10 mouse cellular contexts compared by ENCODE assay signal in the genomic region with DNA sequence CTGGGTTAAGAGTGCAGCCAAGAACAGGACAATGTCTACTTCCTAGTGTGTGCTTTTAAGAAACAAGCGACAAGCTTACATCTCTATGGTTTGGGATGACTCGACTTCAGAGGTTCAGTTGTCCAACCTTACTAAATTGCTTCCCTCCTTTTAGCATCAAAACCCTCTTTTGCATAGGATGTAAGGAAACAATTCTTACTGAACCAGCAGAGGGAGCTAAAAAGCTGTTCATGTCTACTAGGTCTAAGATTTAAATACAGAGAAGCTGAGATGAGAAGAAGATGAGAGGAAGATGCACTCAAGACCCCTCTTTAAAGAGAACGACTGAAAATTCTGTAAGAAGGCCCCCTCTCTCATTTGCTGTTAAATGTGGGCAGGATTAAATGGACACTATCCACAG. TPM values are rescaled to one million over a fixed set of nuclear protein-coding genes. Genes with fewer than 3 reads are reported as not detected.
DNase-seq lines count a peak whose midpoint lies in the region; ATAC-seq and TF ChIP-seq lines count a peak whose summit lies in the region.
"Had no signal": no experiment of that assay in that cellular context is flagged by ENCODE, and none has a peak within 500 bp of the region (broad histone marks: within the 10 kb centered on the region; RNA-seq: fewer than 3 reads in every experiment).

No protein-coding gene starts in this region.

- peak; percentile 22 for DNase-seq in kidney, postnatal 14 days
- DNase-seq in kidney, adult 11 months: no peak
- DNase-seq in CD4-positive, CD25-positive, alpha-beta regulatory T cell, adult 2 months (ENCODE audit: low read depth, low spot score): peak; percentile 72
- peak; percentile 69 for DNase-seq in MEL (ENCODE audit: low read depth, low spot score)
- DNase-seq in induced T-regulatory cell, adult 2 months (ENCODE audit: low read depth): peak; percentile 71
- DNase-seq in urinary bladder, adult 2 months (ENCODE audit: low spot score): no peak
- no peak for DNase-seq in kidney, adult 8-10 months

- TF ChIP-seq POLR2A in MEL (IDR thresholded peaks at IDR 0.05; ENCODE audit: control insufficient read depth in 1 of 2, insufficient read depth in 1 of 2, low read depth in 1 of 2, low read length in 2 of 2, poor library complexity in 1 of 2): no peak

- H3K4me1 ChIP-seq in MEL (ENCODE audit: control insufficient read depth in 1 of 2, insufficient read depth in 2 of 2, low read length in 2 of 2): no peaks in the 10 kb centered on the region
- H3K4me1 ChIP-seq: embryonic facial prominence, embryonic 13.5 days had no signal

- no peak overlapping the region for H3K27ac ChIP-seq in MEL (ENCODE audit: control insufficient read depth, low read depth, low read length)
- H3K27ac ChIP-seq: embryonic facial prominence, embryonic 13.5 days had no signal

- H3K36me3 ChIP-seq in MEL (ENCODE audit: control insufficient read depth in 1 of 2, insufficient read depth in 2 of 2, low read length in 2 of 2): peaks cover 0 to 5% of the 10 kb centered on the region in 2 experiments; a peak in 2 of 4 replicates

- no peaks in the 10 kb centered on the region for H3K79me2 ChIP-seq in MEL (ENCODE audit: control insufficient read depth, insufficient read depth, low read length, poor library complexity)

- H3K9ac ChIP-seq in MEL (ENCODE audit: control insufficient read depth, low read depth, low read length, poor library complexity, severe bottlenecking): no peak overlapping the region
- H3K9ac ChIP-seq: embryonic facial prominence, embryonic 13.5 days had no signal

- TF ChIP-seq EP300 in MEL (IDR thresholded peaks at IDR 0.05; ENCODE audit: low read depth in 1 of 2, low read length in 2 of 2): no peak

- H3K27me3 ChIP-seq in MEL (ENCODE audit: control insufficient read depth in 1 of 2, insufficient read depth in 2 of 2, low read length in 2 of 2): no peaks in the 10 kb centered on the region
- H3K27me3 ChIP-seq: embryonic facial prominence, embryonic 13.5 days had no signal

- TF ChIP-seq CTCF in MEL (IDR thresholded peaks at IDR 0.05 in 2 of 3, conservative IDR thresholded peaks at IDR 0.05 in 1 of 3; ENCODE audit: control insufficient read depth in 1 of 3, insufficient read depth in 1 of 3, low read depth in 2 of 3, low read length in 3 of 3, poor library complexity in 1 of 3, severe bottlenecking in 1 of 3): peak in 2 of 3 experiments; percentile 41 to 78; a peak in 4 of 6 replicates

- ATAC-seq in monocyte, adult 5-6 weeks (replicated peaks; ENCODE audit: insufficient number of reproducible peaks, low FRiP score, low TSS enrichment, poor library complexity, severe bottlenecking): no peak

- TF ChIP-seq RAD21 in MEL (IDR thresholded peaks at IDR 0.05; ENCODE audit: low read depth, low read length): peak; percentile 76

- H3K4me3 ChIP-seq in MEL (ENCODE audit: control insufficient read depth in 1 of 2, insufficient read depth in 1 of 2, low read depth in 2 of 2, low read length in 2 of 2): no peak overlapping the region
- H3K4me3 ChIP-seq: embryonic facial prominence, embryonic 13.5 days had no signal

- no peaks in the 10 kb centered on the region for H3K9me3 ChIP-seq in MEL (replicated peaks; ENCODE audit: insufficient read depth, low read length)
- H3K9me3 ChIP-seq: embryonic facial prominence, embryonic 13.5 days had no signal

TF ChIP-seq in MEL, 35 proteins besides CTCF, POLR2A, EP300 and RAD21:
- TF ChIP-seq USF2 (IDR thresholded peaks at IDR 0.05; ENCODE audit: borderline replicate concordance in 1 of 2, insufficient read depth in 1 of 2, low read depth in 1 of 2, low read length in 2 of 2) (no peak), SMC3 (IDR thresholded peaks at IDR 0.05; ENCODE audit: low read depth, low read length) (peak; percentile 89), MAFK (IDR thresholded peaks at IDR 0.05; ENCODE audit: borderline replicate concordance, low read depth, low read length) (no peak), ZC3H11A (IDR thresholded peaks at IDR 0.05; ENCODE audit: low read depth, low read length) (peak; percentile 66)
TF ChIP-seq in MEL: peak in this region for 2.

RNA-seq across cellular contexts. Expression of a gene that starts 11.3 kb away (rescaled TPM):
- 18.3 and 18.9 TPM in 2 replicates for total RNA-seq in MEL (2012; rRNA removed)
- 10 to 100 TPM in 1 of 2 experiments, not detected in 1; 22.0 TPM for polyA plus RNA-seq in MEL (2012; ENCODE audit: insufficient read depth in 1 of 2, insufficient read length in 2 of 2, low read depth in 1 of 2, low replicate concordance in 2 of 2, missing spikeins in 1 of 2)
- total RNA-seq in monocyte, adult 5-6 weeks (2017): 19.5 to 39.2 TPM (median 33.1 TPM) in 3 replicates
- 13.8 and 16.1 TPM in 2 replicates for polyA plus RNA-seq in urinary bladder, adult 2 months (2012; rRNA removed)

RNA-seq across cellular contexts. Expression of a gene that starts 13.4 kb away (rescaled TPM):
- total RNA-seq in MEL (2012; rRNA removed): 9.9 and 10.7 TPM in 2 replicates
- polyA plus RNA-seq in MEL (2012; ENCODE audit: insufficient read depth in 1 of 2, insufficient read length in 2 of 2, low read depth in 1 of 2, low replicate concordance in 2 of 2, missing spikeins in 1 of 2): 10 to 100 TPM in 1 of 2 experiments, not detected in 1; 26.1 TPM
- total RNA-seq in monocyte, adult 5-6 weeks (2017): 7.6 to 16.6 TPM (median 9.7 TPM) in 3 replicates
- 17.6 and 18.0 TPM in 2 replicates for polyA plus RNA-seq in urinary bladder, adult 2 months (2012; rRNA removed)

RNA-seq across cellular contexts. Expression of a gene that starts 58.0 kb away (rescaled TPM):
- not detected in 2 replicates for total RNA-seq in MEL (2012; rRNA removed)
- polyA plus RNA-seq in MEL (2012; ENCODE audit: insufficient read depth in 1 of 2, insufficient read length in 2 of 2, low read depth in 1 of 2, low replicate concordance in 2 of 2, missing spikeins in 1 of 2): not detected
- not detected in 3 replicates for total RNA-seq in monocyte, adult 5-6 weeks (2017)
- not detected in 2 replicates for polyA plus RNA-seq in urinary bladder, adult 2 months (2012; rRNA removed)
- polyA plus RNA-seq: embryonic facial prominence, embryonic 13.5 days; limb, embryonic 11.5 days had no signal

Comparison
In these comparisons a context has a peak if more than half of its experiments do, and no peak if none do; other contexts are left out.
1. DNase-seq: peak in kidney, postnatal 14 days (single experiment), CD4-positive, CD25-positive, alpha-beta regulatory T cell, adult 2 months (single experiment), MEL (single experiment) and induced T-regulatory cell, adult 2 months (single experiment); none in kidney, adult 11 months (single experiment), urinary bladder, adult 2 months (single experiment) and kidney, adult 8-10 months (0 of 2).